Mouse (Mus musculus) hindbrain, embryonic 16.5 days (tissue): Measurements from ENCODE around the gene Zfp541. TPM values are rescaled to one million over a fixed set of nuclear protein-coding genes. Genes with fewer than 3 reads are reported as not detected.

Experiments
- ATAC-seq: fragments of 200-750 bp; cut with Nextera tagmentation; 2 replicates; pipeline ENCODE4 v1.8.0; 2017; ENCODE audit warnings: moderate TSS enrichment, moderate library complexity
- H3K27ac ChIP-seq: fragments of 300-500 bp; sonication (generic); 2 replicates; pipeline ENCODE4 v1.5.1; 2014; ENCODE audit warnings: low read depth, mild to moderate bottlenecking, control low read depth, low read length, moderate library complexity
- H3K27me3 ChIP-seq: fragments of 300-500 bp; sonication (generic); replicated peaks from 2 replicates; pipeline ENCODE4 v1.6.1; 2014; ENCODE audit warnings: low read length; ENCODE audit not compliant: control insufficient read depth, insufficient read depth
- H3K36me3 ChIP-seq: fragments of 300-500 bp; sonication (generic); 2 replicates; pipeline ENCODE4 v1.6.1; 2014; ENCODE audit warnings: mild to moderate bottlenecking, low read length, moderate library complexity, mixed read lengths; ENCODE audit not compliant: control insufficient read depth, insufficient read depth
- H3K4me1 ChIP-seq: fragments of 300-500 bp; sonication (generic); 2 replicates; pipeline ENCODE4 v1.6.1; 2014; ENCODE audit warnings: low read depth, low read length; ENCODE audit not compliant: control insufficient read depth, insufficient read depth
- H3K4me2 ChIP-seq: fragments of 300-500 bp; sonication (generic); 2 replicates; pipeline ENCODE4 v1.6.1; 2014; ENCODE audit warnings: mild to moderate bottlenecking, low read length, control low read depth, moderate library complexity
- H3K4me3 ChIP-seq: fragments of 300-500 bp; sonication (generic); 2 replicates; pipeline ENCODE4 v1.5.1; 2014; ENCODE audit warnings: mild to moderate bottlenecking, low read length, control low read depth, moderate library complexity
- H3K9ac ChIP-seq: fragments of 300-500 bp; sonication (generic); 2 replicates; pipeline ENCODE4 v1.6.1; 2014; ENCODE audit warnings: low read depth, mild to moderate bottlenecking, control low read depth, low read length, moderate library complexity
- H3K9me3 ChIP-seq: fragments of 300-500 bp; sonication (generic); 2 replicates; pipeline ENCODE4 v1.6.1; 2014; ENCODE audit warnings: mild to moderate bottlenecking, low read length, moderate library complexity; ENCODE audit not compliant: control insufficient read depth
- WGBS: fragments of 180-500 bp; shearing (Covaris S2); extraction: QIAGEN DNeasy Blood & Tissue Kit; methylation state at CpG from one replicate; pipeline ENCODE4 v1.1.7; 2014; 5-methylcytosine and 5-hydroxymethylcytosine counted together
- polyA plus RNA-seq: library from polyadenylated mRNA; unstranded; fragments of >200 nt; fragmentation: Nextera tagmentation; extraction: Ambion mirVana; gene quantifications from 2 replicates; pipeline ENCODE4 v1.2.1, GENCODE M21; 2015

The Zfp541 gene
- polyA plus RNA-seq, 1 experiment from 2014 or later, result 0.09 TPM

GRCm38 (mm10) chr7:16024603-16025222 is 36.9 kb upstream of the Zfp541 start:
- 94% methylated on average over 8 of the region's 8 CpGs for WGBS
- ATAC-seq, result no peak

GRCm38 (mm10) chr7:16028102-16028927 is 33.3 kb upstream of the Zfp541 start:
- Histone ChIP-seq H3K4me1 (no peaks in the 10 kb centered on the region), H3K9me3 (no peaks in the 10 kb centered on the region), H3K9ac (no peak overlapping the region), H3K4me3 (no peak overlapping the region), H3K27ac (no peak overlapping the region; the same call in 1 of the 2 replicates), H3K36me3 (no peaks in the 10 kb centered on the region), H3K4me2 (no peak overlapping the region), H3K27me3 (no peaks in the 10 kb centered on the region)
- 73% methylated on average over 6 of the region's 6 CpGs for WGBS
- ATAC-seq, result 0 out of 2 replicates have a peak, but pooled peaks have one; percentile 34

More at GRCm38 (mm10) chr7:16024603-16025222, 36.9 kb upstream of the Zfp541 start:
- Histone ChIP-seq H3K9me3 (no peaks in the 10 kb centered on the region), H3K4me1 (no peaks in the 10 kb centered on the region), H3K9ac (no peak overlapping the region), H3K36me3 (no peaks in the 10 kb centered on the region), H3K27me3 (no peaks in the 10 kb centered on the region), H3K27ac (no peak overlapping the region), H3K4me2 (no peak overlapping the region), H3K4me3 (no peak overlapping the region)

GRCm38 (mm10) chr7:16031072-16031471 is 30.5 kb upstream of the Zfp541 start:
- ATAC-seq, result no peak
- no peak overlapping the region for H3K9ac ChIP-seq
- no peak overlapping the region for H3K27ac ChIP-seq
- no peaks in the 10 kb centered on the region for H3K27me3 ChIP-seq
- no peaks in the 10 kb centered on the region for H3K36me3 ChIP-seq
- WGBS, result 92% methylated on average over 4 of the region's 4 CpGs
- H3K4me3 ChIP-seq, result no peak overlapping the region
- no peaks in the 10 kb centered on the region for H3K9me3 ChIP-seq
- H3K4me1 ChIP-seq, result no peaks in the 10 kb centered on the region
- no peak overlapping the region for H3K4me2 ChIP-seq

GRCm38 (mm10) chr7:16033059-16033458 is 28.6 kb upstream of the Zfp541 start:
- Histone ChIP-seq H3K4me3 (no peak overlapping the region), H3K9ac (no peak overlapping the region), H3K9me3 (no peaks in the 10 kb centered on the region), H3K4me2 (no peak overlapping the region), H3K27me3 (no peaks in the 10 kb centered on the region), H3K36me3 (no peaks in the 10 kb centered on the region), H3K27ac (no peak overlapping the region), H3K4me1 (no peaks in the 10 kb centered on the region)
- no peak for ATAC-seq
- WGBS, result 97% methylated on average over 1 of the region's 1 CpGs

DNA sequence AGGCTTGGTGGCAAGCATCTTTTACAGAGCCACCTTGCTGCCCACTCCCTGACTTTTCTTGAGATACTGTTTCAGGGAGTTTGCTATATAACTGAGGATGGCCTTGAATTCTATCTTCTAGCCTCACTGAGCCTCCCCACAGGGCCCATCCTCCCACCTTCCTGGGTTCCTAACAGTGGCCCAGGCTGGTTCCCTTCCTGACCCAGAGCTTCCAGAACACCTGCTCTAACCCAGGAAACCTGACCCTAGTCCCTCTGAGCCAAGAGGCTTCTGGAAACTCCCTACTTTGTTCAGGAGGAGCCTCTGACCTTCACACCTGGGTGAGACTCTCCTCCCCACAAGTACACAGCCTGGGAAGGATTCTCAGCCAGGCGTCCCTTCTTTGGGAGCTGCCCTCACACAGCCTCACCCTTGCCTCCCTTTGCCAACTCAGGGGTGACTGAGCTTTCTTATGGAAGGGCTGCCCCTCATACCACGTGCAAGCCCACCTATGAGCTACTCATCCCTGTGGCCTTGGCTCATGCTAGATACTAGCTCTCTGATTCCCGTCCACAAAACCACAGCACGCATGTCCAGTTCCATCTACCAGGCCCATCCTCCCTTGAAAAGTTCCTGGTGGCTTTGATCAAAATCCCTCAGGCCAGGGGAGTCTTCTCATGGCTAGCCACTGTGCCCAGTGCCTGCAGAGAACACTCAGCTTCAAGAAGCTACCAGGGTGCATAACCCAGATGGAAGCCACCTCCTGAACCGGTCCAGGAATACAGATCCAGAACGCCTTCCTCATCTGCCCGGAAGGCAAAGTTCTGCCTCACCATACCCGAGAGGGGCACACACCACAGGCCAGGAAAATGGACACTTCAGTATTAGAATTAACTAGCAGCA is 27.8 kb upstream of the Zfp541 start:
- Histone ChIP-seq H3K4me1 (no peaks in the 10 kb centered on the region), H3K27me3 (no peaks in the 10 kb centered on the region), H3K9me3 (no peaks in the 10 kb centered on the region), H3K4me3 (no peak overlapping the region), H3K4me2 (no peak overlapping the region), H3K27ac (no peak overlapping the region), H3K9ac (no peak overlapping the region), H3K36me3 (no peaks in the 10 kb centered on the region)
- 93% methylated on average over 8 of the region's 8 CpGs for WGBS
- no peak for ATAC-seq

DNA sequence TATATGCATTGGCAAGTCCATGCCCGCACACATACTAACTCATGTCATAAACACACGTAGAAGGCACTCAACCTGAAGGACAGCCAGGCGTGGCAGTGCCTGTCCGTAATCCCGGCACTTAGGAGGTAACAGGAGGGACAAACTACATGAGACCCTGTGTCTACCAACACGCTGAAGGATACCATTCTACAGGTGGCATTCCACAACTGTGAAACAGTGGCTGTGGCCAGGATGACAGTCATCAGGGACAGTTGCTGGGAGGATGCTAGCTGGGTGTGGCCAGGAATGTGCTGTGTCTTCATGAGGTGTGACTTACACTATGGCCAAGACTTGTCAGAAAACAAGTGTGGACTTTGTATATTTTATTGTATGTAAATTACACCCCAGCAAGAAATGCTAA is 24.6 kb upstream of the Zfp541 start:
- H3K9me3 ChIP-seq, result no peaks in the 10 kb centered on the region
- H3K9ac ChIP-seq, result no peak overlapping the region
- 89% methylated on average over 6 of the region's 6 CpGs for WGBS
- H3K4me2 ChIP-seq, result no peak overlapping the region
- no peaks in the 10 kb centered on the region for H3K36me3 ChIP-seq
- H3K27me3 ChIP-seq, result no peaks in the 10 kb centered on the region
- ATAC-seq, result no peak
- no peaks in the 10 kb centered on the region for H3K4me1 ChIP-seq
- no peak overlapping the region for H3K4me3 ChIP-seq
- no peak overlapping the region for H3K27ac ChIP-seq

DNA sequence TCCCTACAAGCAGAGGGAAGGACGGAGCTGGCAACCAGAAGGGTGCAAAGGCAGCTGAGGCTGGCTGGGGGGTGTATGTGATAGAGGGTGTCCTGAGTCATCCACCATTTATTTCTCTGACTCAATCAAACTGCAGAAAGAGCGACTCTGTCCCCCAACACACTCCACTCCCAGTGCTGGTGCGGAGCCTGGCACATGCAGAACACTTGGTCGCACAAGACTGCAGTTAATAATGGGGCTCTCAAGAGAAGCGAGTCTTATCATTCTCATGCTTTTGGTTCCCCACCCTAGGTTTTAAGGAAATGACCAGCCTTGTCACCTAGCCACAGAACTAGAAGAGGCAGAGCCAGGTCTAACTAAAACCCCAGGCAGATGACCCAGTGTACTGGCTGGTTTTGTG is 22.3 kb upstream of the Zfp541 start:
- no peaks in the 10 kb centered on the region for H3K9me3 ChIP-seq
- no peaks in the 10 kb centered on the region for H3K27me3 ChIP-seq
- no peak overlapping the region for H3K4me2 ChIP-seq
- H3K27ac ChIP-seq, result no peak overlapping the region
- no peak for ATAC-seq
- H3K4me1 ChIP-seq, result peaks cover 11% of the 10 kb centered on the region
- WGBS, result 97% methylated on average over 5 of the region's 5 CpGs
- H3K36me3 ChIP-seq, result no peaks in the 10 kb centered on the region
- no peak overlapping the region for H3K4me3 ChIP-seq
- H3K9ac ChIP-seq, result no peak overlapping the region

- no peak overlapping the region for H3K27ac ChIP-seq
- no peak overlapping the region for H3K4me3 ChIP-seq
- H3K9me3 ChIP-seq, result no peaks in the 10 kb centered on the region
- no peaks in the 10 kb centered on the region for H3K27me3 ChIP-seq
- no peak overlapping the region for H3K9ac ChIP-seq
- no peak overlapping the region for H3K4me2 ChIP-seq
- H3K36me3 ChIP-seq, result no peaks in the 10 kb centered on the region
- H3K4me1 ChIP-seq, result peaks cover 29% of the 10 kb centered on the region
- no peak for ATAC-seq
- 89% methylated on average over 2 of the region's 2 CpGs for WGBS
Measured at GRCm38 (mm10) chr7:16041208-16041607, 20.4 kb upstream of the Zfp541 start.
